Mouse (Mus musculus) MEL-GATA-1-ER (cell line): ENCODE results near the gene Esr1.

Experiments used
- DNase-seq: peaks from one replicate; pipeline ENCODE4 v3.0.0-alpha.2; 2012; ENCODE audit warnings: low read depth; ENCODE audit errors: extremely low read depth

Esr1 gene

DNA sequence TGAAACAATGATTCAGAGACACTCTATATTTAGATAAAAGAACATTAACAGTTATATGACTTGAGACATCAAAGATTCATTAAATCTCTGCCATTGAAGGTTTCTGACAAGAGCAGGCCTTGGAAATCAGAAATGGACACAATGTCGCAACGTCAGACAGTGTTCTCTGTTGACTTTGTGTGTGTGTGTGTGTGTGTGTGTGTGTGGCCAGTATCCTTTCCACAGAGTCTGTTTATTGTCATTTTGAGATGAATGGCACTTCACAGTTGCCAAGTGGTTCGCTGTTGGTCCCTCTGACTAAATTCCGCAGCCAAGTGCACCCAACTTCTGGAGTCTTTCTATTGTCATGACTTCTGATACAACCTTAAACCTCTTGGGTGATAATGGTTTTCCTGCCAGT is 362.9 kb downstream of the Esr1 start:
- DNase-seq: no peak

DNA sequence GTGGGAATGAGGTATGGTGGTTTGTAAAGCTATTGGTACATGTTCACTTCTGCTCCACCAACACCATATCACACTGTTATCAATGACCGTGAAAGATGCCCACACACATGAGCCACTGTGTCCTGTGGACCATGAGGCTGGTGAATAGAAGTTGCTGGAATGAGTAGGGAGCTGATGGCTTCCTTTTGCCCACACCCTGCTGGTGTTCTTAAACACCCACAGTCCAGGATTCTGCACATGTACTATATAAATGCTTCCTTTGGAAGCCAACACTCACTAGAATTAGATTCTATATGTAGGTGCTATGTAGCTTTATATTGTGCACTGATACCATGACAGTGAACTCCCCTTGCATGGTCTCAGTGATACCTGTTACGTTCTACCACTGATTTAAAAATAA is 365.2 kb downstream of the Esr1 start:
- DNase-seq: no peak

DNA sequence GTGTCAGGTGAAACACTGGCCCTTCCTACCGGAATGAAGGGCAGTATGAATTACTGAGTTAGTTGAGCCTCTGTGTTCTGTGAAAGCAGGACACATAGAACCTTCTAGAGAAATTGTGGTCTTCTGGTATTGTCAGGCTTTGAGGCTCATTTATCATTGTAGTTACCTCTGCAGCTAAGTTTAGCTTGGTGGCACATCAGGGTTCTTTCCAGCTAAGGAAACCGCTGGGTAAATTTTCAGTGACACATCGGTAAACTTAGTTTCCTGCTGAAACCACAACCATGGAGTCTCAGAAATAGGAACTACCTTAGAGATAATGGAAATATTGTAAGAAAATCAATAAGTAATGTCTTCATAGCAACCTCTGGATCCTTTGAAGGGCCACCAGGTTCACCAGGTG is 366.0 kb downstream of the Esr1 start:
- DNase-seq: no peak

DNA sequence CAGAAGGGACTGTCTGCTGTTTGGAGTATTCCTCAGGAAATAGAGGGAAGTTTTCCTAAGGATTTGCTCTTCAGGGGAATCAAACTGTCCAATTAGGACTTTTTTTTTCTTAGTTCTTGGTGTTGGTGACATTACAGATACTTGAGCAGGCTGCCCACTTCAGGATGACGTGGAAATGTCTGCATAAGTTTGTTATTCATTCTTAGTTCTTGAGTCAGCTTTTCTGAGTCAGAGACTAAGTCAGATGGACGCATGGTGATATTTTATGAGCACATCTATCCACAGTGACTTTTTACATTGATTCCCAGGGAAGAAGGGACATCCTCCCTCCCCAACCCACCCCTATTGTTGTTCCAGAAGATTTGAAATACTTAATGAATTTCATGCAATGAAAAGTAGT is 372.5 kb downstream of the Esr1 start:
- no peak for DNase-seq

DNA sequence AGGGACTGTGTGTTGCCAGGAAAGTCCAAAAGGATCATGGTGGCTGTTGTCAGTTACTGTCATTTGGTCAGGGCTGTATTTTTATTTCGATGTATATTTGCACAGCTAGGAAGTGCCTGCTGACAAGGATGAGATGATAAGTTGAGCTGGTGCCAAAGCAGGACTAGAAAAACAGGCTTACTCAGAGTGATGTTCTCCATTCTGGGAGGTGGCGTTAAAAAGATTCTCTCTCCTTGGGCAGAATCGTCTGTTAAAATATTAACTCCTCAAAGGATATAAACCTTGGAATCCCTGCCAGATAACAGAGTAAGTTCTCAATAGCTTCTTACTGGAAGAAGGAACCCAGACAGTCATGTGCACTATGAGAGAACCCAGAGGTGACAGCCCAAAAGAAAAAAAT is 382.4 kb downstream of the Esr1 start:
- DNase-seq: peak; percentile 44

DNA sequence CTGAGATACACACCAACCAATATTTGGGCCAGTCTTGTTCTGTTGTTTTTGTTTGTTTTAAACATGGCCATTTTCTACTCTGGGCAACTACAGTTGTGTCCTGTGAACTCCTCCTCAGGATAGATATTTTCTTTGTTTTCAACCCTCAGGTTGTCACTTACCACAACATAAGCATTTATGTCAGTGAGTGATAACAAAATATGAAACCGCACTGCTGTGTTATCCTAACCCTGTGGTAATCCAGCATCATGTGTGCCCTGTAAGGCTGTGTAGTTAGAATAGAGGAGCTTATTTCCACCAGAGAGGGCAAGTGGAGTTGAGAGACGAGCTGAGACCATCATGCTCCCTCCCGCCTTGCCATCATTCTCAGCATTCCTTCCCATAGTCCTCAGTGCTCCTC is 385.2 kb downstream of the Esr1 start:
- peak; percentile 54 for DNase-seq

DNA sequence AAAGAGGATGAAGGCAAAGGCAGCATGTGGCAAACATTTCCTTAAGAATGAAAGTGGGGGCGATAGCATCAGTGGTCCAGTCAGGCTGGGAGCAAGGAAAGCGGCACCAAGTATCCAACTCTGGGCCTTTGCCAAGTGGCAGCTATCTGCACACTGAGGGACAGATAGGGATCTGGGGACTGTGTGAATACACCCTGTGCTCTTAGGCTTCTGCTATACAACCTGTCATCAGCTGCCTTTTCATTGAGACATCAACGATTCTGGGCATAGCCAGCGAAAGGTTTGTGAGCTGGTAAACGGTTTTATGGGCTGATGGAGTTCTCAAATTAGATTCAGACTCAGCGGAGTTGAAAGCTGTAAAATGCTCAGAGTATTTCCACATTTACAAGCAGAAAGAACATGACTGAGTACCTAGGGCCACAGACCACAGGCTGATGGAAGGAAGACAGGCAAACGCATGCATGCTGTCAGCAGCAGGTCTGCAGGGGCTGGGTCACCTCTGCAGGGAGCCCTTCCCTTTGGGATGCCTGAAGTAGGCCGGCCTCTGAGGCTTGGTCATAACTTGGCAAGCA is 397.5 kb downstream of the Esr1 start:
- no peak for DNase-seq

DNA sequence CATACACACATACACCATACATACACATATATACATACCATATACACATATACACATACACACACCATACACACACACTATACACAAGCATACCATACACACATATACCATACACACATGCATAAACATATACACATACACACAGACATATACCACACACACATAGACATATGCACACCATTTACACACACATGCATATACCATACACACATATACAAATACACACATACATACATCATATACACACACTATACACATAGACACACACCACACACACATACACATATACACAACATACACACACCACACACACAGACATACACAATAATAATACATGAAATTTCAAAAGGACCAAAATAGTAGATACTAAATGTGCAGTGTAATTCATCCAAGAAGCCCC is 400.6 kb downstream of the Esr1 start:
- no peak for DNase-seq

DNA sequence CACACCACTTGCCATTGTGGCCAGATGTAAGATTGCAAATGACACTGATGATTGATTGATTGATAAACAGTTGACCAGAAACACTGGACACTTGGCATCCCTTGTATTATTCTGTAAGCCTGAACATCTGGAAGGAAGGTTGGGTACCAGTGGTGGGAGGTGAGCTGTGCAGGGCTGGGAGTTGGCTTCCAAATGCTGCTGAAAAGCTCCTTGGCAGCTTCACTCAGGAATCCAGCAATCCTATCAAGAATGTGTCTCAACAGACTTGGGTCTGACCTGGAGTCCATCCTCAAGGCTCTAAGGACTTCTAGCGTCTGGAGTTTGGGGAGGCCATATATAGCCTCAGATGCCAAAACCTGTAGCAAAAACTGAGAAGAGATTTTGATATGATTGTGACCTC is 403.6 kb downstream of the Esr1 start:
- DNase-seq: no peak

DNA sequence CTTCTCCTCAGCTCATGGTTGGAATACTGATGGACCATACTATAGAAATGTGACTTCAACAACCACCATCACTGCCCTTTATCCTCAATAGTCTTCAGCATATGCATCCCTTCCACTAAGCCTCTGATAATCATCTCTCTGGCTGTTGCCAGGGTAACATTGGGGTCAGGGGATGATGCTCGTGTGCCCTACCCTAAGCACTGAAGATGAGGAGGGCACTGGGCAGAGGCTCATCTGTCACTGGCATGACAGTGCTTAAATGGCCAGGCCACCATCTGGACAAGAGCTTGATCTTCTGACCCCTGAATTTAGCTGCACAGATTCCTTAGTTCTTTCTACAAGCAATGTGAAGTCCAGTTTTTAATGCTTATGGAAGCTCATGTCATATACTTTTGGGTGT is 405.8 kb downstream of the Esr1 start:
- DNase-seq: no peak

DNA sequence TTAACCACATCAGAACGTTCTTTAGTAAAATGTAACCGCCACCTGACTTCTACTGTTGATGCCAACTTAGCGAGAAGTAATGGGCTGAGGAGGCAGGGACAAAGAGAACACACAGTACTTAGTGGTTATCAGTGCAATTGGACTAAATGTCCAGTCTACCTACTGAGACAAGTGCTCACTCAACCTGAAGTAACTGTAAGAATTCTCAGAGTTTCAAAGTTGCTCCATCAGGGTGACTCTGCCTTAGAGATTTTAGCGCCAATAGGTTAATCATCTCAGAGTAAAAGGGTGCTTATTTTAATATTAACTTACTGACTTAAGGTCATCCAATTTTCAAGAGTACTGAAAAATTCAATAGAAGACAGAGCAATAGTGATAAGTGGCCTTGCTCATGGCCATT is 414.5 kb downstream of the Esr1 start:
- DNase-seq: no peak

DNA sequence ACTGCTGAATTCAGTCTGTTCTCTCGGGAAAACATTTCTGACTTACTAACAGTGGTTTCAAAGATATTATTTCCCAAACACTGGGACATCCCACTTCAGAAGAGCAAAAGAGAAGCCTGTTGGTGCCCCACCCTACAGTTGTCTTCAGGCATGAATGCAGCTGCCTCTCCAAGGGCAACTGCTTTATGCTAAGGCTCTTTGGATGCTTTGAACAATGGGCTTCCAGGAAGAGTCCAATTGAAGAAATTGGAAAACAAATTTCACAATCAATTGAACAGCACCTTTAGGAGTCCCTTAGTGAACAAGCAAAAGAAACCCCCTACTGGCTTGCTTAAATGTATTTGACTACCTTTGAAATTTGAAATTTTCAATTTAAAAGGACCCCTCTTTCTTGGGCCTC is 415.8 kb downstream of the Esr1 start:
- DNase-seq: no peak

DNA sequence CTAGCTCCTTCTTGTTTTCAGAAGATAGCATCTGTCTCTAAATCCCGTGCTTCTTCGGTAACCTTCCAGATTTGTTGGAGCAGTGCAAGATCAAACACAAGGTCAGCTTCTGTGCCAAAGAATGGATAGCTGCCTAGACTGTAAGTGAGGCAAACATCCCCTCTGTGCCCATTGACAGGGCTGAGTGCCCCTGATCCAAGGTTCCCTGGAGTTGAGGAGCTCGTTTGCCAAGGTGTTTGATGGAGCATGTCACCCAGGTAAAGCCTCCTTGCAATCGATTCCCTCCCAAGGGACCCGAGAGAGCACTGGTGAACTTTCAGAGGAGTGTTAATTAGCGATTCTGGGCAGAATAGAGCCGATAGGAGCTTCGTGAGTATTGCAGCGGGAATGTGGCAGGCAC is 416.9 kb downstream of the Esr1 start:
- no peak for DNase-seq

DNA sequence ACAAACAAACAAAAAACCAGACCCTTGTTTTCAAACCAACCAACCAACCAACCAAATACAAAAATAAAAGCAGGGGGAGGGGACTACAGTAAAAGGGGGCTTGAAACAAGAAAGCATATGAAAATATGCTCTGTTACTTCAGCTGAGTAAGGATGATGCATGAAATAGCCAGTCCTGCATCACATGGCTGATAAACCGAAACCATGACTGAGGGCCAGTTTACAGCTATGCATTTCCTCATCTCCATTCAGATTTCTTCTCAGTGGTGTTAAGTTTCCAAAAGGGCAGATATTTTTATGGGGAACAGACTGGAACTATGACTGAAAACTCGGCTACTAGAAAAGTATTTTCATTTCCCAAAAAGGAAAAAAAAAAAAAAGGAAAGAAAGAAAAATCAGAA is 417.8 kb downstream of the Esr1 start:
- DNase-seq: no peak

DNA sequence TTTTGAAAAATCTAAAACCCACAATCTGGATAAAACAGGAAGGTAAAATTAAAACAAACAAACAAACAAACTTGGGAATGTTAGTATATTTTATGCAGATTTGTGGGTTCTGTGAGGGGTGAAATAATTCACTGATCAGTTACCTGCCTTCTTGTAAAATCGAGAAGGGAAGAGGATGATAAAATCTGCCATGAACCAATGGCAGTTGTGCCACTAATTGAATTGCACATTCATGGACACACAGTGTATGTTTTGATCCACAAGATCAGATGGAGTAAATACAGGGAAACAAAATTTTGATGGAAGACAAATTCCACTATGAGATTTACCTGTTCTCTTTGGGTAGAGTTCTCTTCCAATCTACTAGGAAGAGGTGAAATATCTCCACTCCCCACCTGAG is 418.5 kb downstream of the Esr1 start:
- no peak for DNase-seq

DNA sequence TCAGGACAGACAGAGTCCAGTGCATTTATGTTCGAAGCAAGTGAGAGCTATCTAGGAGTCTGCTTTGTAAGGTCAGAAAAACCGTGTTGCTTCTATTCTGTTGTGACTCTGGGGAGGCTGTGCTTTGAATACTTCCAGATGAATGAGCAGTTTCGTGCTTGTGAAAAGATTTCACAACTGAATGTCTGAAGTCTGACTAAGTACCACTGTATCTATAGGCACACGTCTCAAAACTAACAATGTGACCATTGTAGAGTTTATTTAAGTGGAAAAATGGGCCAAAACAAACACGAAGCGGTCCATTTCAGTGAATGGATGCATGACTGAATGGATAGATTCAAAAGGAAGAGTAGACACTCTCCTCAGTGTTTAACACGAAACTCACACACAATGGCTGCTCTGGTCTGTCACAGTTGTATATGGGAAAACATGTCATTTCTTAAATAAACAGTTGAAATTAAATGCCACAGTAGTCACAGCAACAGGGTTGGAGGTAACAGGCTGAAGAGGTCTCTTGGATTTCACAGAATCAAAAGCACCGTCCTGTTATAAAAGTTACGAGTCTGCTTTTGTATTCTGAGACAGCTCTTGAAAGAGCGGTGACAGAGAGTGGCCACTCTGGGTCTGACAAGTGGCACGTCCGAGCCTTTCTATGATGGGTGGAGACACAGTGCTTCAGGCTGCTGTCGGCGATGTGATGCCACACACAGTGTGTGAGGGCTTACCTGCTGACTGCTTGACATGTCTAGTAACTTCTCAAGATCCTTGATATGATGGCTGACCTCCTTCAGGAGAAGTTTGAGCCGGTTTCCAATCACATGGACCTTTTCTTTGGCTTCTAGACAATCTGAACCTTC is 421.0 kb downstream of the Esr1 start:
- no peak for DNase-seq

DNA sequence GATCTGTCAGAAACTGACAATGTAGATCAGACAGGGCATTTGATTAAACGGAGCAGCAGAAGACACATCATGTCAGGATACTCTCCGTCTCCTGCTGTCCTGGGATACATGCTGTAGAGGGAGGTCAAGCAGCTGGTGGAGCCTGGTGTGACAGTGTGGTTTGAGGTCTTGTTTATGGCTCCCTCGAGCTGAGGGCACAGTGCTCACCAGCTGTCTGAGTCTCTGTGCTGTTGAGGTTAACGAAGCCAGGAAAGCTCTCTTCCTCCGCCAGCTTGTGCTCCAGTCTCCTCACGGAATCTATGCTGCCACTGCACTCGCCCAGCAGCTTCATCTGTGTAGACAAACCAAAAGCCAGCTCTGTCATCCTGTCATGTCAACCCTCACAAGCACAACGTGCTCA is 429.9 kb downstream of the Esr1 start:
- no peak for DNase-seq

DNA sequence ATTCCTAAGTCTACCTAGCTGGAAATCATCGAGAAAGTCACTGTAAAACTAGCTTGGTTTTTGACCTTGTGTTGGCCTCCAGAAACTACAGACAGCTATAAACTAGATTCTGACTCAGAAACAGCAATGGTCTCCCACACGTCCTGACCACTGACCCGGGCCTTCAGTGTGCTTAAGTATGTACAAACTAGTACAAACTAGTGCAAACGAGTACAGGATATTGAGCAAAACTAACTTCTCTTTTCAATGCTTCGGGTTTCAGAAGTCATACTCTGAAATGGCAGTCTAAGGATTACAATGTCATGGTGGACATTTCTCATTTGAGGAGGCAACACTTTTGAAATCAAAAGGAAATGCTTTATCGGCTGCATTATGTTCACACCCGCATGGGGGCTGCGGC is 433.1 kb downstream of the Esr1 start:
- DNase-seq: no peak

DNA sequence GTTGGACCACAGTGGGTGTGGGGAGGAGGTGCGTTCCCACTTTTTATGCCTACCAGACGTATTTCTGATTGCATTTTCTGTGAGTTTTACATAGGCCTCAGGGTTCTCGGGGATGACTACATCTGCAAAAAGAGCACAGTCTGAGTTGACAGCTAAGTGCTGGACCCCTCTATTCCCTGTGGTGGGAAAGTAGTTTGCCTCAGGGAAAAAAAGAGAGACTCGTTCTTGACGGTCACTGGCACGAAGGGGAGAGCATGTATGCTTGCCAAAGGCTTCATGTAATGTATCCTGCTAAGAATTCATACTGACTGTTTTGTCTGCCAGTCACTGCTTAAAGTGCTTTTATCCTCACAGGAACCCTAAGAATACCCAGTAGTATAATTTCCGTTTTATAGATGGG is 433.8 kb downstream of the Esr1 start:
- DNase-seq: no peak

DNA sequence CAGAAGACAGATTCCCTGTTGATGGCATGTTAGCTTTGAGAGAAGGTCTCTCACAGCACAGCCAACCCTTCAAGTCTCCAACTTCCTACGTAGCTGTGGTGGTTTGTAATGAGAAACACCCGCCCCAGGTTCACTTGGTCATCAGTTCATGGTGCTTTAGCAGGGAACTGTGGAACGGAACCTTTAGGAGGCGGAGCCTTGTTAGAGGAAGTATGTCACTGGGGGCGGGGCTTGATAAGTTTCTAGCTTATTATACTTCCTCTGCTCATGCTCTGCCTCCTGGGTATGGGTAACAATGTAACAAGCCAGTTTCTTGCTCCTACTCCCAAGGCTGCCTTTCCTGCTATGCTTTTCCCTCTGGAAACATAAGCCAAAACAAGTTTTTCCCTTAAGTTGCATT is 434.3 kb downstream of the Esr1 start:
- no peak for DNase-seq
